In genomic region chr4:82697151-82697550, GRCm38 (mm10) we compare ENCODE assay signal across 18 mouse cellular contexts. TPM values are rescaled to one million over a fixed set of nuclear protein-coding genes. Genes with fewer than 3 reads are reported as not detected.
"Had no signal": no experiment of that assay in that cellular context is flagged by ENCODE, and none has a peak within 500 bp of the region (broad histone marks: within the 10 kb centered on the region; RNA-seq: fewer than 3 reads in every experiment).

No protein-coding gene starts in this region.

- DNase-seq: kidney, postnatal 25 days; layer of hippocampus, adult 9-11 months; liver, postnatal 0 days; lung, embryonic 14.5 days; thymus, adult 18-20 months; thymus, postnatal 36 days had no signal

- H3K4me3 ChIP-seq: layer of hippocampus, adult 2 months; limb, embryonic 12.5 days; limb, embryonic 15.5 days; midbrain, embryonic 10.5 days; midbrain, embryonic 13.5 days; myocyte had no signal

- H3K27ac ChIP-seq: kidney, postnatal 0 days; layer of hippocampus, adult 2 months; limb, embryonic 12.5 days; limb, embryonic 15.5 days; liver, embryonic 14.5 days; macrophage; midbrain, embryonic 10.5 days; midbrain, embryonic 13.5 days had no signal

- H3K4me2 ChIP-seq: limb, embryonic 12.5 days; limb, embryonic 15.5 days; liver, embryonic 11.5 days; lung, embryonic 14.5 days; midbrain, embryonic 13.5 days had no signal

- H3K36me3 ChIP-seq: limb, embryonic 12.5 days; limb, embryonic 15.5 days; midbrain, embryonic 10.5 days; midbrain, embryonic 13.5 days had no signal

- H3K9ac ChIP-seq: limb, embryonic 12.5 days; limb, embryonic 15.5 days; liver, embryonic 14.5 days; liver, postnatal 0 days; lung, embryonic 14.5 days; midbrain, embryonic 13.5 days had no signal

- H3K9me3 ChIP-seq: limb, embryonic 12.5 days; limb, embryonic 15.5 days; midbrain, embryonic 10.5 days; midbrain, embryonic 13.5 days had no signal

- H3K27me3 ChIP-seq: limb, embryonic 12.5 days; limb, embryonic 15.5 days; midbrain, embryonic 13.5 days had no signal

- ATAC-seq: liver, postnatal 0 days; lung, postnatal 0 days; midbrain, embryonic 13.5 days; midbrain, embryonic 16.5 days had no signal

RNA-seq across cellular contexts. Expression of gene Nfib, which starts 8.4 kb away (rescaled TPM):
- polyA plus RNA-seq: macrophage had no signal
